Mouse (Mus musculus): ENCODE measurements around the gene Arid4b. TPM values are rescaled to one million over a fixed set of nuclear protein-coding genes. Genes with fewer than 3 reads are reported as not detected.
"Not testable (repeated sequence)": the region's sequence is repeated elsewhere in the genome, so short reads cannot be mapped to it uniquely, and the experiment has no call there.

Gene Arid4b
- polyA plus RNA-seq (2012; rRNA removed), result 10.8 and 10.9 TPM in 2 replicates

DNA sequence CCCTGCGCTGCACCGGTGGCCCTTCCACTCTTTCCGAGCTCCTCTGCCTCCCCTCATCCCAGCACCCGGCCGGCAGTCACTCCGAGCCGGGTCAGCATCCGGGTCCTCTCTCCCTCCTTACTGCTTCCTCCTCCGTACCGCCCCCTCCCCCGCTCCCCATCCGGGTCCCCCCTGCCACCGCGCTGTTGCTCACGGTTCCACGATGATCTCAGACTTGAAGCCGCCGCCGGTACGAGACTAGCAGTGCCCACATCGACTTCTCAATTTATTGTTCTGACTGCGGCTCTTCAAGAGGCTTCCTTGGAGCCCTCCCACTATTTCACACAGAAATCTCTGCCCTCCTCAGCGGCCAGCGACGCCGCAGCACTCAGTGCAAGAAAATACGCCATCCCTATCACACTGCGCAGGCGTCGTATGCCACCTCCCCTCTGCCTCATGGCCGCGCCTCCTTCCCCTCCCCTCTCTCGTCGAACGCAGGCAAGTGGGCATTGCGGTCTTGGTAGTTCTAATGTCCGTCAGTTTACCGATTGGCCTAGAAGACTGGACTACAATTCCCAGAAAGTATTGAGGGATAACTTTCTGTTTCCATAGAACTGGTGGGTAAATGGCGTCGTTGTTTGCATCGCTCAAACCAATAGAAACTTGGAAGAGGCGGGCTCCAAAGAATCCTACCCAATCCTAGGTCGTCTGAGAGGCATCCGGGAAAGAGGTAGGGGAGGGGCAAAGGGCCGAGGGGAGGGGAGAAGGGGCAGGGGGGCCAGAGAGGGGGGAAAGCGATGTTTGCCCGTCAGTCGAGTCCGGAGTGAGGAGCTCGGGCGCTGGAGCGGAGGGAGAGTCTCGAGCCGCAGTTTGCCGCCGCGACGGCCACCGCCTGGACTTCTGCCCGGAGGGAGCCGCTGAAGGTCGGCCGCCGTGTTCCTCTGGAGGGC, at the start of gene Arid4b, which contains the start of gene Ggps1:
Arid4b (plus strand) TSS at position 220 of the 929 bp plus-strand sequence.
Ggps1 (minus strand) TSS at position 476 of the 929 bp plus-strand sequence.
- TF ChIP-seq POLR2A (IDR thresholded peaks at IDR 0.05; ENCODE audit: control insufficient read depth, low read depth, low read length) (peak; percentile 95), CTCF (IDR thresholded peaks at IDR 0.05; ENCODE audit: control insufficient read depth, insufficient read depth, insufficient replicate concordance, low read depth, low read length) (0 out of 2 replicates have a peak, but pooled peaks have one; percentile 10)
- no peaks in the 10 kb centered on the region for H3K36me3 ChIP-seq (ENCODE audit: control insufficient read depth, insufficient read depth, low read length)
- H3K27ac ChIP-seq (ENCODE audit: control insufficient read depth, insufficient read depth, low read depth, low read length), result peak within 1 kb of the TSS; percentile 96
- H3K27me3 ChIP-seq (ENCODE audit: control insufficient read depth, insufficient read depth, low read length), result no peaks in the 10 kb centered on the region
- H3K4me1 ChIP-seq (ENCODE audit: control insufficient read depth, insufficient read depth, low read length), result peaks cover 3% of the 10 kb centered on the region; the same call in 1 of the 2 replicates
- H3K4me3 ChIP-seq (ENCODE audit: control insufficient read depth, low read depth, low read length), result peak within 1 kb of the TSS; percentile 94

DNA sequence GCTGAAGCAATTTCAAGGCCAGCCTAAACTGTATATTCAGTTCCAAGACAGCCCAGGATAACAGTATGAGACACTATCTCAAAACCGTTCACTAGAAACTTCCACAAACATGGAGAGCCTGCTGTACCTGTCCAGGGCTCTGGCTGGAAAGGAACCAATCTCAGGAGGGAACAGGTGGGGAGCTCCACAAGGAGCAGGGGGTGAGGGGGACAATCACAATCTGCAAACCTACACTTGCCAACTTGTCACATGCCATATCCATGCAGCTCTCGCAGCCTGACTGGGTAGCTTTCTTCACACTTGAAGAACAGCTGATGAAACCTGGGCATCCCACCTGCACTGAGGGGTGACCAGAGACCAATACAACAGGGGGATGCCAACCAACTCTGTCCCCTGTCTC, 49.0 kb upstream of the Arid4b start:
- no peak for TF ChIP-seq POLR2A (IDR thresholded peaks at IDR 0.05; ENCODE audit: control insufficient read depth, low read depth, low read length)
- no peak for TF ChIP-seq CTCF (IDR thresholded peaks at IDR 0.05; ENCODE audit: control insufficient read depth, insufficient read depth, insufficient replicate concordance, low read depth, low read length)
- Histone ChIP-seq H3K36me3 (ENCODE audit: control insufficient read depth, insufficient read depth, low read length) (no peaks in the 10 kb centered on the region; the same call in 1 of the 2 replicates), H3K4me1 (ENCODE audit: control insufficient read depth, insufficient read depth, low read length) (no peaks in the 10 kb centered on the region), H3K27ac (ENCODE audit: control insufficient read depth, insufficient read depth, low read depth, low read length) (no peak overlapping the region), H3K27me3 (ENCODE audit: control insufficient read depth, insufficient read depth, low read length) (no peaks in the 10 kb centered on the region), H3K4me3 (ENCODE audit: control insufficient read depth, low read depth, low read length) (no peak overlapping the region)

DNA sequence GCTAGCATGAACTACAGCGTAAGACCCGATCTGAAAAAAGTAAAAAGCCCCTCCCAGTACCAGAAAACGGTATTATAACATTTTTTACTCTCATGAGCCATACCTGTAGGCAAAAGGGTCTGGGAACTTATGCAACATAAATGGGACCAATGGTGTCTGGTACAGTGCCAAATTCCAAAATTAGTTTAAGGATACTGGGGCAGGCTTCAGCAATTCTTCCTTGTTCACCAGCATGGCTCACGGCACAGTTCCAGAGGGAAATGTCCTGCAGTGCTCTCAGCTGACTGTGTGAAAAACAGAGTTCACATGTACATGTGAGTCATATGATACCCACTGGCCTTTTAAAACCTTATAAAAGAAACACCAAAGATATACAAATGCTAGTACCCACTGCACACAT, 48.5 kb upstream of the Arid4b start:
- H3K36me3 ChIP-seq (ENCODE audit: control insufficient read depth, insufficient read depth, low read length), result no peaks in the 10 kb centered on the region; the same call in 1 of the 2 replicates
- TF ChIP-seq POLR2A (IDR thresholded peaks at IDR 0.05; ENCODE audit: control insufficient read depth, low read depth, low read length), result no peak
- no peak for TF ChIP-seq CTCF (IDR thresholded peaks at IDR 0.05; ENCODE audit: control insufficient read depth, insufficient read depth, insufficient replicate concordance, low read depth, low read length)
- no peaks in the 10 kb centered on the region for H3K27me3 ChIP-seq (ENCODE audit: control insufficient read depth, insufficient read depth, low read length)

DNA sequence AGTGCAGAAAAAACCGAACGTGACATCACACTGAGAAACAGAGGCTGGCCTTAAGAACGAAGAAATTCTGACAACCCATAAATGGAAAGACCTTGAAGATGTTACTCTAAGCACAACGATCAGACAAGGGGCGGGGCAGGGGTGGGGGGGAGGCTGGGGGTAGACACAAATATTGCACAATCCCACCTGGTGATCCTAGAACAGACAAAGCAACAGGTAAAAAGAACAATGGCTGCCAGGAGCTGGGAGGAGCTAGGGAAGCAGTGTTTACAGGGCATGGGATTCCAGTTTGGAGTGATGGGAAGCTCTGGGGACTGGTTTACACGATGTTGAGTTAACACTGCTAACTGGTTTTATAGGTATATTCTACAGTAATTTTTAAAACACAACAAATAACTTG, 47.4 kb upstream of the Arid4b start:
- Histone ChIP-seq H3K36me3 (ENCODE audit: control insufficient read depth, insufficient read depth, low read length) (no peaks in the 10 kb centered on the region; the same call in 1 of the 2 replicates), H3K4me3 (ENCODE audit: control insufficient read depth, low read depth, low read length) (no peak overlapping the region), H3K4me1 (ENCODE audit: control insufficient read depth, insufficient read depth, low read length) (no peaks in the 10 kb centered on the region), H3K27me3 (ENCODE audit: control insufficient read depth, insufficient read depth, low read length) (no peaks in the 10 kb centered on the region), H3K27ac (ENCODE audit: control insufficient read depth, insufficient read depth, low read depth, low read length) (no peak overlapping the region)
- TF ChIP-seq CTCF (IDR thresholded peaks at IDR 0.05; ENCODE audit: control insufficient read depth, insufficient read depth, insufficient replicate concordance, low read depth, low read length) (no peak), POLR2A (IDR thresholded peaks at IDR 0.05; ENCODE audit: control insufficient read depth, low read depth, low read length) (no peak)

More for the DNA sequence above, 48.5 kb upstream of the Arid4b start:
- H3K4me3 ChIP-seq (ENCODE audit: control insufficient read depth, low read depth, low read length), result no peak overlapping the region
- H3K4me1 ChIP-seq (ENCODE audit: control insufficient read depth, insufficient read depth, low read length), result no peaks in the 10 kb centered on the region
- no peak overlapping the region for H3K27ac ChIP-seq (ENCODE audit: control insufficient read depth, insufficient read depth, low read depth, low read length)

DNA sequence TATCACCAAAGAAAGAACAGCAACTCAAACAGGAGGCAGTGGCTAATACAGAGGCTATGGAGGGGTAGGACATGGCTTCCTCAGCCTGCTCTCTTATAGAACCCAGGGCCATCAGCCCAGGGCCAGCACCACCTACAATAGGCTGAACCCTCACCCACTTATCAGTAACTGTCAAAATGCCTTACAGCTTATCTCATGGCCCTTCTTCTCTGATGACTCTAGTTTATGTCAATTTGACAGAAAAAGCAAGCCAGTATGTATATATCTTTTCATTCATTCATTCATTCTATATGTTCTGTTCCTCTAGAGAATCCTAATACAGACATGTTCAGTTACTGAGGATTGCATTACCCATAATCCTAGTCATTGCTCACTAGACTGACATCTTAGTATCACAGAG, 44.7 kb upstream of the Arid4b start:
- no peak overlapping the region for H3K27ac ChIP-seq (ENCODE audit: control insufficient read depth, insufficient read depth, low read depth, low read length)
- no peaks in the 10 kb centered on the region for H3K27me3 ChIP-seq (ENCODE audit: control insufficient read depth, insufficient read depth, low read length)
- TF ChIP-seq CTCF (IDR thresholded peaks at IDR 0.05; ENCODE audit: control insufficient read depth, insufficient read depth, insufficient replicate concordance, low read depth, low read length) (no peak), POLR2A (IDR thresholded peaks at IDR 0.05; ENCODE audit: control insufficient read depth, low read depth, low read length) (no peak)
- no peaks in the 10 kb centered on the region for H3K4me1 ChIP-seq (ENCODE audit: control insufficient read depth, insufficient read depth, low read length)
- H3K4me3 ChIP-seq (ENCODE audit: control insufficient read depth, low read depth, low read length), result no peak overlapping the region
- no peaks in the 10 kb centered on the region; the same call in 1 of the 2 replicates for H3K36me3 ChIP-seq (ENCODE audit: control insufficient read depth, insufficient read depth, low read length)

DNA sequence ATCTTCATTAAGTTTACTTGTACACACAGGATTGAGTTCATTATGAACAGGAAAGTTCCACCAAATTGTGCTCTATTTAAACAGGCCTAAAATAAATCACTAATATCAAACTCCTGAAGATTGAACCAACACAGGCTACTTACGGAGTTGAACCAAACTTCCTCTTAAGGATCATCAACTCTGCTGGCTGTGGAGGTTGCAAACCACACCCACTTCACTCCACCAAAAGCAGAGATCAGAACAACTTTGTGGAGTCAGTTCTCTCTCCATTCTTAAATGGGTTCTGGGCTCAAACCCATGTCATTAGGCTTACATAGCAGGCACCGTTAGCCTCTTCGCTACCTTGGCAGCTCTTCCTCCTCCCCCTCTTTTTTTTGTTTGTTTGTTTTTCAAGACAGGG, 44.2 kb upstream of the Arid4b start:
- no peak overlapping the region for H3K27ac ChIP-seq (ENCODE audit: control insufficient read depth, insufficient read depth, low read depth, low read length)
- H3K27me3 ChIP-seq (ENCODE audit: control insufficient read depth, insufficient read depth, low read length), result no peaks in the 10 kb centered on the region
- H3K36me3 ChIP-seq (ENCODE audit: control insufficient read depth, insufficient read depth, low read length), result no peaks in the 10 kb centered on the region; the same call in 1 of the 2 replicates
- no peak overlapping the region for H3K4me3 ChIP-seq (ENCODE audit: control insufficient read depth, low read depth, low read length)
- TF ChIP-seq POLR2A (IDR thresholded peaks at IDR 0.05; ENCODE audit: control insufficient read depth, low read depth, low read length), result no peak
- TF ChIP-seq CTCF (IDR thresholded peaks at IDR 0.05; ENCODE audit: control insufficient read depth, insufficient read depth, insufficient replicate concordance, low read depth, low read length), result no peak
- H3K4me1 ChIP-seq (ENCODE audit: control insufficient read depth, insufficient read depth, low read length), result no peaks in the 10 kb centered on the region

DNA sequence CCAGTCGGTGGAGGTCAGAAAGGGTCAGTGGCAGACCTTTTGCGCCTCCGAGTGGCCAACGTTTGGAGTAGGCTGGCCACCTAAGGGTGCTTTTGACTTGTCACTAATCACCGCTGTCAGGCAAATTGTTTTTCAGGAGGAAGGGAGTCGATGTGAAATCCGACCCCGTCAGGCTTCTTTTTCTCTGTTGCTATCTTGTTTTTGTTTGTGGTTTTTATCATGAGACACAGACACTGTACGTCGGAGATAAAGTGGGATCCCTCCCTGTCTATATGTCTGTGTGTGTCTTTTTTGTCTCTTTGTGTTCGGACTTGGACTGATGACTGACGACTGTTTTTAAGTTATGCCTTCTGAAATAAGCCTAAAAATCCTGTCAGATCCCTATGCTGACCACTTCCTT, 41.6 kb upstream of the Arid4b start:
- H3K4me1 ChIP-seq (ENCODE audit: control insufficient read depth, insufficient read depth, low read length); H3K36me3 ChIP-seq (ENCODE audit: control insufficient read depth, insufficient read depth, low read length); H3K27me3 ChIP-seq (ENCODE audit: control insufficient read depth, insufficient read depth, low read length); H3K4me3 ChIP-seq (ENCODE audit: control insufficient read depth, low read depth, low read length); H3K27ac ChIP-seq (ENCODE audit: control insufficient read depth, insufficient read depth, low read depth, low read length): not testable (repeated sequence)
